Mouse (Mus musculus): ENCODE data around the gene Cdc37l1. TPM values are rescaled to one million over a fixed set of nuclear protein-coding genes. Genes with fewer than 3 reads are reported as not detected.

Cdc37l1 gene
- polyA plus RNA-seq, 1 experiment from 2014 or later, result 38.4 TPM

DNA sequence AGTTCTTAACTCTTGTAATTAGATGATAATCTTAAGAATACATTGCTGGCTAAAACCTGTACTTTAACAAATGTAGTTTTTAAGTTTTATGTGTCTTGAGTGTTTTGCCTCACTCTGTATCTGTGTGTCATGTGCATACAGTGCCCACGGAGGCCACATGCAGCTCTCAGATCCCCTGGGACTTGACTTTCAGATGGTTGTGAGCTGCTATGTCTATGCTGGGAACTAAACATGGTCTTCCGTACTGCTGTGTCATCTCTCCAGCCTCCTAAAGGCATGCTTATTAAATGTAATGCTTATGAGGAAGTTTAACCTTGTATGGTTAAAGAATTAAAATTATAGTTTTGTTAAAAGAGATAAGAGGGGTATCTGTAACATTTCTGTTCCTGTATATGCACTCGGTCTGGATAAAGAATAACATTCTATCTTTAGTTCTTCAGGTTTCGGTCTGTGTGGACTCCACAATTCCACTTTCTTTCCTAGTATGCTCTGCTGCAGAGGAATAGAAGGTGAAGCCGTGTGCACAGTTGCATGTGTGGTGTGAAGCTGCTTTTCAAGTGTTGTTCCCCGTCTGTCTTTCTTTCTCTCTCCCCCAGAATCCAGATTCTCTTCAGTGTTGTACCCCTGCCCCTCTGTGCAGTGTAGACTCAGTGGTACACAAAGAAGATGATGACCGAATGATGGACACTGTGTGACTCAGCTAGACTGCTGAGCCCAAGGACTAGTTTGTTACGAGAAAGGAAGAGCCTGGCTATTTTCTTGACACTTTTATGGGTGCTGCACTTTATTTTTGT lies 25.5 kb downstream of the Cdc37l1 start:
- H3K4me1 ChIP-seq (ENCODE audit: control insufficient read depth, insufficient read depth, low read length), result no peaks in the 10 kb centered on the region
- no peak for ATAC-seq (ENCODE audit: insufficient read depth, low FRiP score)
- peaks cover 20% of the 10 kb centered on the region for H3K36me3 ChIP-seq (ENCODE audit: control insufficient read depth, insufficient read depth, low read length)
- H3K9ac ChIP-seq (ENCODE audit: low read length), result no peak overlapping the region
- no peak overlapping the region for H3K4me3 ChIP-seq (replicated peaks; ENCODE audit: low read length)
- H3K9me3 ChIP-seq (replicated peaks; ENCODE audit: control insufficient read depth, low read length), result no peaks in the 10 kb centered on the region
- no peak overlapping the region for H3K27ac ChIP-seq (ENCODE audit: low read length)
- no peaks in the 10 kb centered on the region for H3K27me3 ChIP-seq (ENCODE audit: control insufficient read depth, insufficient read depth, low read length)
- H3K4me2 ChIP-seq (ENCODE audit: low read depth, low read length), result no peak overlapping the region
- WGBS, result 85% methylated on average over 8 of the region's 8 CpGs

DNA sequence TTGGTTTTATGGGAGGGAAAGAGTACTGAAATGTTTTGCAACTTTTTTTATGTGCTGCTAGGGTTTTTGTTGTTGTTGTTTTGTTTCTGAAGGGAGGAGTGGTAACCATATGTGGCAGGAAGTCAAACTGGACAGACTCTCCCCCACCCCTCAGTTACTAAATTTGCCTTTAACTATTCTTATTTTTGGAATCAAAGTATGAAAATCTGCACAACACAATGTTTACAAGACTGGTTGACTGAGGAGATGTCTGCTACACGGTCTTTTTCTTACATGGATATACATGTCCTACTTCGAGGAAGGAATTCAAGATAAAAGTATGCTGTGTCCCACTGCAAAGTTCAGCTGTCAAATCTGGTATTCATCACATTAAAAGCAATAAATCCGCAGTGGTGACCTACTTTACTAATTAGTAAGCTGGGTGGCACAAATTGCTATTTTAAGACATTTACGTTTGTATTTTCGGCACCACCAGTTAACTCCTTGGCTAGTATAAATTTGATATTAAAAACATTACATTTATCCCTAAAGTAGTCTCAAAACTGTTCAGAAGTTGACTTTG lies 26.1 kb downstream of the Cdc37l1 start:
- H3K27me3 ChIP-seq (ENCODE audit: control insufficient read depth, insufficient read depth, low read length), result no peaks in the 10 kb centered on the region
- H3K4me2 ChIP-seq (ENCODE audit: low read depth, low read length), result no peak overlapping the region
- H3K9me3 ChIP-seq (replicated peaks; ENCODE audit: control insufficient read depth, low read length), result no peaks in the 10 kb centered on the region
- no peak for ATAC-seq (ENCODE audit: insufficient read depth, low FRiP score)
- no peaks in the 10 kb centered on the region for H3K4me1 ChIP-seq (ENCODE audit: control insufficient read depth, insufficient read depth, low read length)
- WGBS, result 84% methylated on average over 5 of the region's 5 CpGs
- H3K36me3 ChIP-seq (ENCODE audit: control insufficient read depth, insufficient read depth, low read length), result peaks cover 21% of the 10 kb centered on the region
- no peak overlapping the region for H3K9ac ChIP-seq (ENCODE audit: low read length)
- H3K27ac ChIP-seq (ENCODE audit: low read length), result no peak overlapping the region
- no peak overlapping the region for H3K4me3 ChIP-seq (replicated peaks; ENCODE audit: low read length)

DNA sequence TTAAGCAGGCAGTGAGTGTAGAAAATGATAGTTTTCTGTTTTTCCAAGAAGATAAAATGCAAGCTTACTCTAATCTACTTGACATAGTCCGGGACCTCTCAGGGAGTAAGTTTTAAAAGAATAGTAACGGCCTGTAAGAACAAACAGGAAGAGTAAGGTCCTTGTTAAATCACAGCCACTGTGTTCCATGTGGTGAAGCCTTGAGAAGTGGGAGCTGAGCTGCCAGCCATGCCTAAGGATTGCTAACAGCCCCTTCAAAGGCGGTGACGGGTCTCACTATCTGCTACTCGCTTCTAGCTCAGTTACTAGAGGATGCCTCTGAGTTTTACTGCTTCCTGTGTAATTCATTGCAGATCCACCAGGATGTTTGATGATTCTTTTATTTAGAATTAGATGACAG lies 26.6 kb downstream of the Cdc37l1 start:
- no peak for ATAC-seq (ENCODE audit: insufficient read depth, low FRiP score)
- Histone ChIP-seq H3K27ac (ENCODE audit: low read length) (no peak overlapping the region), H3K9me3 (replicated peaks; ENCODE audit: control insufficient read depth, low read length) (no peaks in the 10 kb centered on the region), H3K27me3 (ENCODE audit: control insufficient read depth, insufficient read depth, low read length) (no peaks in the 10 kb centered on the region), H3K4me2 (ENCODE audit: low read depth, low read length) (no peak overlapping the region), H3K9ac (ENCODE audit: low read length) (no peak overlapping the region), H3K4me1 (ENCODE audit: control insufficient read depth, insufficient read depth, low read length) (no peaks in the 10 kb centered on the region), H3K4me3 (replicated peaks; ENCODE audit: low read length) (no peak overlapping the region), H3K36me3 (ENCODE audit: control insufficient read depth, insufficient read depth, low read length) (peaks cover 26% of the 10 kb centered on the region)
- WGBS, result 73% methylated on average over 5 of the region's 5 CpGs

DNA sequence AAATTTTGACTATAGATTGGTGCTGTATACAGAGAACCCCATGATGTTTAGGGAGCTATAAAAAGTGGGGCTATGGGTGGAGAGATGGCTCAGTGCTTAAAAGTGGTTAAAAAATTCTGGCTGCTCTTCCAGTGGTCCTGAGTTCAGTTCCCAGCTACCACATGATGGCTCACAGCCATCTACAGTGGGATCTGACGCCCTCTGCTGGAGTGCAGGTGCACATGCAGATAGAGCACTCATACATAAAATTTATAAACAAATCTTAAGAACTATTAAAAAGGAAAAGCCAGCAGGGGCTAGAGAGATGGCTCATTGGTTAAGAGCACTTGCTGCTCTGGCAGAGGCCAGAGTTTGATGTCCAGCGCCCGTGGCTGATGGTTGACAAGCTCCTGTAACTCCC lies 29.5 kb downstream of the Cdc37l1 start:
- Histone ChIP-seq H3K9me3 (replicated peaks; ENCODE audit: control insufficient read depth, low read length) (no peaks in the 10 kb centered on the region), H3K4me2 (ENCODE audit: low read depth, low read length) (no peak overlapping the region), H3K27me3 (ENCODE audit: control insufficient read depth, insufficient read depth, low read length) (no peaks in the 10 kb centered on the region), H3K9ac (ENCODE audit: low read length) (no peak overlapping the region), H3K27ac (ENCODE audit: low read length) (no peak overlapping the region), H3K4me3 (replicated peaks; ENCODE audit: low read length) (no peak overlapping the region), H3K4me1 (ENCODE audit: control insufficient read depth, insufficient read depth, low read length) (no peaks in the 10 kb centered on the region), H3K36me3 (ENCODE audit: control insufficient read depth, insufficient read depth, low read length) (peaks cover 27% of the 10 kb centered on the region)
- no peak for ATAC-seq (ENCODE audit: insufficient read depth, low FRiP score)
- WGBS, result 88% methylated on average over 3 of the region's 3 CpGs

DNA sequence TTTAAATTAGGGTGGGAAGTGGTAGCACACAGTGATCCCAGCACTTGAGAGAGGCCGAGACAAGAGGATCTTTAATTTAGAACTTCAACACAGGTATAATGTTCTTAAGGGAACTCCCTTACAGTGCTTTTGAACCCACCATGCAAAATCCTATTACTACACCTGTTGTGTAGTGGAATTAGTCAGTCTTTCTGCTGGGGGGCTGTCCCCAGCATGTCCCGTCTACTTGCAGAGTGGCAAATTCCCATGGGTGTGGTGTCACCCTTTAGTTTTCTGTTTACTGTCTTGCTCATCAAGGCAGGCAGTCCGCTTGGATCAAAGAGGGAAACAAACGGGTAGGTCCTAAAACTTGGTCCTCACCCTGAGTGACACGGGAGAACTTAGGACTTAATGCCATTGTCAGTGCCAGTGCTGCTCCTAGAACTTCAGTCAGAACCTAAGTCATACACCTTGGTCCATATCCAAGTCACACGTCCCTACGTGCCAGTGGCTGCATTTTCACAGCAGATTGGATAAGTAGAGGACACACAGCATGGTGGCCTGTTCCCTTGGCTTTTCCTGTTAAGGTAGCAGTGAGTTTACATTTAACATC lies 31.7 kb downstream of the Cdc37l1 start:
- no peak for ATAC-seq (ENCODE audit: insufficient read depth, low FRiP score)

DNA sequence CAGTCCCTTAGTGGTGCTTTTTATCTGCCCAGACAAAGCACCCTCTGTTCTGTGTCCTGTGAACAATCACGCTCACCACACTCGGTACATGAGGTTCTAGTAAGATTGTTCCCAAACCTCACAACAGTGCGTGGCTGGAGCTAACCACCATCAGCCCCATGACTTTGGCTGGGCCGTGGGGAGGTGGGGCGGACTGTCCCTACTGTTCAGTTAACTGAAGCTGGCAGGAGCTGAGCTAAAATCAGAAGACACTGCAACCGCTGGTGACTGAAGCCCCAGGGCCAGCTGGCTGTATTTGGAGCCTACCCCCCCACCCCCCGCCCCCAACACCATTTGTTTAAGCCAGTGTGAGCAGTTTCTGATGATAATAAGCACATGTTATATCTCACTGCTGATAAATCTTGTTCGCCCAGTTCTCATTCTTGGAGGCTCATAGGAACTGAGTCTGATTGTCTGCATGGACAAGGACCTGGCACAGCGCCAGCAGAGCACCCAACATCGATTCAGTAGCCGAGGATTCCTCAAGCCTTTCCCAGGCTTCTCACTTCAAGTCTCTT lies 34.3 kb downstream of the Cdc37l1 start:
- no peaks in the 10 kb centered on the region for H3K9me3 ChIP-seq (replicated peaks; ENCODE audit: control insufficient read depth, low read length)
- H3K36me3 ChIP-seq (ENCODE audit: control insufficient read depth, insufficient read depth, low read length), result peaks cover 22% of the 10 kb centered on the region
- no peaks in the 10 kb centered on the region for H3K4me1 ChIP-seq (ENCODE audit: control insufficient read depth, insufficient read depth, low read length)
- 70% methylated on average over 11 of the region's 11 CpGs for WGBS
- no peaks in the 10 kb centered on the region for H3K27me3 ChIP-seq (ENCODE audit: control insufficient read depth, insufficient read depth, low read length)
- H3K4me3 ChIP-seq (replicated peaks; ENCODE audit: low read length), result no peak overlapping the region
- no peak overlapping the region for H3K4me2 ChIP-seq (ENCODE audit: low read depth, low read length)
- ATAC-seq (ENCODE audit: insufficient read depth, low FRiP score), result peak; percentile 40; the same call in 1 of the 2 replicates
- H3K27ac ChIP-seq (ENCODE audit: low read length), result no peak overlapping the region
- H3K9ac ChIP-seq (ENCODE audit: low read length), result no peak overlapping the region

More for the DNA sequence above, 31.7 kb downstream of the Cdc37l1 start:
- Histone ChIP-seq H3K9me3 (replicated peaks; ENCODE audit: control insufficient read depth, low read length) (no peaks in the 10 kb centered on the region), H3K27ac (ENCODE audit: low read length) (no peak overlapping the region), H3K4me3 (replicated peaks; ENCODE audit: low read length) (no peak overlapping the region), H3K36me3 (ENCODE audit: control insufficient read depth, insufficient read depth, low read length) (peaks cover 33% of the 10 kb centered on the region), H3K4me2 (ENCODE audit: low read depth, low read length) (no peak overlapping the region), H3K4me1 (ENCODE audit: control insufficient read depth, insufficient read depth, low read length) (no peaks in the 10 kb centered on the region), H3K27me3 (ENCODE audit: control insufficient read depth, insufficient read depth, low read length) (no peaks in the 10 kb centered on the region), H3K9ac (ENCODE audit: low read length) (no peak overlapping the region)
- WGBS, result 91% methylated on average over 7 of the region's 7 CpGs

DNA sequence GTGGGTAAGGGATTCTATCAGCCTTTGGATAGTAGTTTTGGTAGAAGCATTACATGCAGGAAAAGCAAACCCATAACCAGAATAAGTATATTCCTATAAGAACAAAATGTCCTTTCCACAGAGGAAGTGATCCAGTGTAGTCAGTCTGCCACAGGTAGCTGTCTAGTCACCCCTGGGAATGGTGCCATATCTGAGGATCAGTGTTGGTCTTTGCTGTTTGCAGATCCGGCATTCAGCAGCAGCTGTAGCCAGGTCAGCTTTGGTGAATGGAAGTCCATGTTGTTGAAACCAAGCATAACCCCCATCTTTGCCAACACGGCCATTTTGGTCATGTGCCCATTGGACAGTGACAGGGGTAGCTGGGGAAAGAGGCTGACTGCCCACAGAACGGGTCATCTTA lies 41.6 kb downstream of the Cdc37l1 start:
- no peak for ATAC-seq (ENCODE audit: insufficient read depth, low FRiP score)
- Histone ChIP-seq H3K9ac (ENCODE audit: low read length) (no peak overlapping the region), H3K27ac (ENCODE audit: low read length) (no peak overlapping the region), H3K4me2 (ENCODE audit: low read depth, low read length) (no peak overlapping the region), H3K9me3 (replicated peaks; ENCODE audit: control insufficient read depth, low read length) (no peaks in the 10 kb centered on the region), H3K4me1 (ENCODE audit: control insufficient read depth, insufficient read depth, low read length) (no peaks in the 10 kb centered on the region), H3K27me3 (ENCODE audit: control insufficient read depth, insufficient read depth, low read length) (no peaks in the 10 kb centered on the region), H3K36me3 (ENCODE audit: control insufficient read depth, insufficient read depth, low read length) (0 out of 2 replicates have a peak, but pooled peaks cover 4% of the 10 kb centered on the region), H3K4me3 (replicated peaks; ENCODE audit: low read length) (no peak overlapping the region)
- 92% methylated on average over 3 of the region's 3 CpGs for WGBS

DNA sequence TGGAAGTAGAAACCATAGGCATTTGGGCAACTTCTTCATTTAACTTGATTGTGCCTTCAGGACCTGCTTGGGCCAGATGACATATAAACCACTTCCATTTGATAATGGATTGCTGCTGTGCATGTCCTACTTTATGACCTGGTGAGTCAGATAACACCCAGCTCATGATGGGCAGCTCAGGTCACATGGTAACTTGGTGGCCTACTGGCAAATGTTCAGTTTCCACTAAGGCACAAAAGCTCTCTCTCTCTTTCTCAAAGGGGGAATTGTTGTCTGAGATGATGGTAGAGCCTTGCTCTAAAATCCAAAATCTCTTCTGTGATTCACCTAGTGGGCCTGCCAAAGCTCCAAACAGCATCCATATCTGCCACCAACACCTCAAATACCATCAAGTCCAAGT lies 42.5 kb downstream of the Cdc37l1 start:
- no peaks in the 10 kb centered on the region for H3K27me3 ChIP-seq (ENCODE audit: control insufficient read depth, insufficient read depth, low read length)
- no peak for ATAC-seq (ENCODE audit: insufficient read depth, low FRiP score)
- H3K4me2 ChIP-seq (ENCODE audit: low read depth, low read length), result no peak overlapping the region
- no peak overlapping the region for H3K27ac ChIP-seq (ENCODE audit: low read length)
- 0 out of 2 replicates have a peak, but pooled peaks cover 4% of the 10 kb centered on the region for H3K36me3 ChIP-seq (ENCODE audit: control insufficient read depth, insufficient read depth, low read length)
- H3K9me3 ChIP-seq (replicated peaks; ENCODE audit: control insufficient read depth, low read length), result no peaks in the 10 kb centered on the region
- H3K4me1 ChIP-seq (ENCODE audit: control insufficient read depth, insufficient read depth, low read length), result no peaks in the 10 kb centered on the region
- no peak overlapping the region for H3K9ac ChIP-seq (ENCODE audit: low read length)
- H3K4me3 ChIP-seq (replicated peaks; ENCODE audit: low read length), result no peak overlapping the region

DNA sequence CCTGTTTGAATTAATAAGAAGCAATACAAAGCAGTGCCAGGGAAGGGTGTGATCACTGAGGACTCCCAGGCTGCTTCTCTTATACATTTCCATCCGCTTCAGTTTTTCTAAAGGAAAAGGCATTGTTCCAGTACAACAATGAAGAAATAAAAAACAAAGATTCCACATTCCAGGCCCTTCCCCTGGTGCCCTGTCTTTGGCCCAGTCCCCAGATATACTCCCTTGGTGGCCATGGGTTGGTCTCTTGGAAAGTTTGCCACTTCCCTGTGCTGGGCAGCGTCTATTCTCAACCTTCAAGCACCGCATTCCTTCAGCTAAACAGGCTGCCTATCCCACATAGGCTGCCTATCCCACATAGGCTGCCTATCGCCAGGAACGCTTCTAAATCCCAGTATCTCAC lies 46.9 kb downstream of the Cdc37l1 start:
- no peak overlapping the region for H3K9ac ChIP-seq (ENCODE audit: low read length)
- no peak for ATAC-seq (ENCODE audit: insufficient read depth, low FRiP score)
- no peak overlapping the region for H3K4me2 ChIP-seq (ENCODE audit: low read depth, low read length)
- no peaks in the 10 kb centered on the region for H3K4me1 ChIP-seq (ENCODE audit: control insufficient read depth, insufficient read depth, low read length)
- no peaks in the 10 kb centered on the region for H3K9me3 ChIP-seq (replicated peaks; ENCODE audit: control insufficient read depth, low read length)
- H3K27ac ChIP-seq (ENCODE audit: low read length), result no peak overlapping the region
- WGBS, result 92% methylated on average over 5 of the region's 5 CpGs
- H3K4me3 ChIP-seq (replicated peaks; ENCODE audit: low read length), result no peak overlapping the region
- H3K36me3 ChIP-seq (ENCODE audit: control insufficient read depth, insufficient read depth, low read length), result peaks cover 7% of the 10 kb centered on the region; the same call in 1 of the 2 replicates
- no peaks in the 10 kb centered on the region for H3K27me3 ChIP-seq (ENCODE audit: control insufficient read depth, insufficient read depth, low read length)
